Mouse (Mus musculus) midbrain, postnatal 0 days (tissue): ENCODE data around the gene Dhfr. TPM values are rescaled to one million over a fixed set of nuclear protein-coding genes. Genes with fewer than 3 reads are reported as not detected.
A peak's percentile ranks its signal among the peaks of the same experiment; 100 is the strongest.

ENCODE experiments used
- ATAC-seq: fragments of 200-750 bp; cut with Nextera tagmentation; 2 replicates; pipeline ENCODE4 v1.8.0; 2017; ENCODE audit warnings: moderate number of reproducible peaks, mild to moderate bottlenecking, moderate TSS enrichment, moderate library complexity; ENCODE audit not compliant: low FRiP score
- DNase-seq: peaks from one replicate; pipeline ENCODE4 v3.0.0-alpha.2; 2015; ENCODE audit warnings: low spot score
- H3K27ac ChIP-seq: fragments of 300-500 bp; sonication (generic); 2 replicates; pipeline ENCODE4 v1.5.1; 2014; ENCODE audit warnings: low read depth, mild to moderate bottlenecking, low read length, mixed read lengths
- H3K27me3 ChIP-seq: fragments of 300-500 bp; sonication (generic); 2 replicates; pipeline ENCODE4 v1.6.1; 2014; ENCODE audit warnings: low read length, control low read depth, mixed read lengths; ENCODE audit not compliant: insufficient read depth
- H3K36me3 ChIP-seq: fragments of 300-500 bp; sonication (generic); 2 replicates; pipeline ENCODE4 v1.6.1; 2014; ENCODE audit warnings: low read length, control low read depth, mixed read lengths; ENCODE audit not compliant: insufficient read depth
- H3K4me1 ChIP-seq: fragments of 300-500 bp; sonication (generic); 2 replicates; pipeline ENCODE4 v1.6.1; 2014; ENCODE audit warnings: mild to moderate bottlenecking, control low read depth, antibody characterized with exemption, low read length, mixed read lengths; ENCODE audit not compliant: insufficient read depth
- H3K4me2 ChIP-seq: fragments of 300-500 bp; sonication (generic); 2 replicates; pipeline ENCODE4 v1.6.1; 2014; ENCODE audit warnings: low read depth, mild to moderate bottlenecking, low read length, mixed read lengths; ENCODE audit not compliant: poor library complexity, severe bottlenecking
- H3K4me3 ChIP-seq: fragments of 300-500 bp; sonication (generic); 2 replicates; pipeline ENCODE4 v1.5.1; 2014; ENCODE audit warnings: low read depth, mild to moderate bottlenecking, low read length, moderate library complexity
- H3K9ac ChIP-seq: fragments of 300-500 bp; sonication (generic); replicated peaks from 2 replicates; pipeline ENCODE4 v1.6.1; 2014; ENCODE audit warnings: mild to moderate bottlenecking, low read length, moderate library complexity, mixed read lengths; ENCODE audit not compliant: poor library complexity, severe bottlenecking
- H3K9me3 ChIP-seq: fragments of 300-500 bp; sonication (generic); 2 replicates; pipeline ENCODE4 v1.6.1; 2016; ENCODE audit warnings: low read length, control low read depth
- CTCF ChIP-seq: IDR thresholded peaks from 2 replicates; pipeline ENCODE4 v1.5.1; 2016; ENCODE audit warnings: antibody characterized with exemption, mild to moderate bottlenecking
- WGBS: fragments of 180-500 bp; shearing (Covaris S2); extraction: QIAGEN DNeasy Blood & Tissue Kit; methylation state at CpG from one replicate; pipeline ENCODE4 v1.1.7; 2014; 5-methylcytosine and 5-hydroxymethylcytosine counted together
- polyA plus RNA-seq: library from polyadenylated mRNA; unstranded; fragments of >200 nt; fragmentation: Nextera tagmentation; extraction: Ambion mirVana; gene quantifications from 2 replicates; pipeline ENCODE4 v1.2.1, GENCODE M21; 2015
- total RNA-seq: library from RNA; depleted of rRNA; stranded (reverse); fragments of >200 nt; gene quantifications from 2 replicates; pipeline ENCODE4 v1.2.3, GENCODE M21; 2014

Gene Dhfr
- total and polyA plus RNA-seq, 2 experiments from 2014 or later, result 2.1 to 2.4 TPM

GRCm38 (mm10) chr13:92330621-92331020 is 23.9 kb upstream of the Dhfr start:
- Histone ChIP-seq H3K4me1 (no peaks in the 10 kb centered on the region), H3K4me2 (no peak overlapping the region), H3K27ac (no peak overlapping the region), H3K9me3 (no peaks in the 10 kb centered on the region), H3K27me3 (no peaks in the 10 kb centered on the region), H3K4me3 (no peak overlapping the region), H3K36me3 (0 out of 2 replicates have a peak, but pooled peaks cover 3% of the 10 kb centered on the region), H3K9ac (no peak overlapping the region)
- TF ChIP-seq CTCF, result no peak
- DNase-seq (no peak), ATAC-seq (no peak)
- 94% methylated on average over 3 of the region's 3 CpGs for WGBS

GRCm38 (mm10) chr13:92332103-92332879 is 22.2 kb upstream of the Dhfr start:
- no peaks in the 10 kb centered on the region for H3K4me1 ChIP-seq
- 0 out of 2 replicates have a peak, but pooled peaks cover 3% of the 10 kb centered on the region for H3K36me3 ChIP-seq
- no peak overlapping the region for H3K4me2 ChIP-seq
- no peak overlapping the region for H3K27ac ChIP-seq
- no peak for TF ChIP-seq CTCF
- ATAC-seq (no peak), DNase-seq (no peak)
- H3K9ac ChIP-seq, result no peak overlapping the region
- no peak overlapping the region for H3K4me3 ChIP-seq
- H3K27me3 ChIP-seq, result no peaks in the 10 kb centered on the region
- 86% methylated on average over 15 of the region's 15 CpGs for WGBS
- no peaks in the 10 kb centered on the region for H3K9me3 ChIP-seq

GRCm38 (mm10) chr13:92336857-92337256 is 17.7 kb upstream of the Dhfr start:
- H3K36me3 ChIP-seq, result no peaks in the 10 kb centered on the region
- no peak overlapping the region for H3K27ac ChIP-seq
- no peak overlapping the region for H3K9ac ChIP-seq
- no peak for TF ChIP-seq CTCF
- H3K9me3 ChIP-seq, result no peaks in the 10 kb centered on the region
- no peak overlapping the region for H3K4me3 ChIP-seq
- 94% methylated on average over 1 of the region's 1 CpGs for WGBS
- 0 out of 2 replicates have a peak, but pooled peaks have one; percentile 24 for ATAC-seq
- no peak overlapping the region for H3K4me2 ChIP-seq
- no peak for DNase-seq
- no peaks in the 10 kb centered on the region for H3K27me3 ChIP-seq
- no peaks in the 10 kb centered on the region for H3K4me1 ChIP-seq

DNA sequence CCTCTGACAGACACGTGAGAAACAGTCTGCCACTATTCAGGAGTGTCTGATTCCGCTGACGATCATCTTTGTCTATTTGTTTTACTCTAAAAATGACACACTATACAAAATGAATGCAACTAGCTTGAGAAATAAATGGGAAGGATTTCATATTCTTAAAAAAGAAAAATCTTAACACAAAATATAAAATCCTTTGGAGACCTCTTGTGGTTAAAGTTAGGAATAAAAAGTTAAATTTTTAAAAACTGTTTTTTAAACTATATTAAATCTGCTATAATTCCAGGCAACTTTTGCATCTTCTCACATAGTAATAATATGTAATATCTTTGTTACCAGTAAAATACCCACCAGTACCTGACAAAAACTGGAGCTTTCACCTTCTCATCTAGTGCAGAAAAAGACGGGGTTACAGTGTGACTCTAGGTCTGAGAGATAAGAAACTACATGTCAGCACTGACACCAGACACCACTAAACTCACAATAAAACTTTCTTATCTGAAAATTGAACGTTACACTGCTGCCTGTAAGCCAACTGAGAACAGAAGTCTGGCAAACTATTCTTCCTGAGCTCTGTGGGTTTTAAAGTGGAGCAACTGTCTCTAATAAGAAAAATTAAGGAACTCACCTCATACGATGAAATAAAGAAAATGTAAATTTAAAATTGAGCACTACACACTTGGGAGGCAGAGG is 16.6 kb upstream of the Dhfr start:
- peak; percentile 45 for TF ChIP-seq CTCF
- no peak for DNase-seq
- WGBS, result 57% methylated on average over 6 of the region's 6 CpGs

DNA sequence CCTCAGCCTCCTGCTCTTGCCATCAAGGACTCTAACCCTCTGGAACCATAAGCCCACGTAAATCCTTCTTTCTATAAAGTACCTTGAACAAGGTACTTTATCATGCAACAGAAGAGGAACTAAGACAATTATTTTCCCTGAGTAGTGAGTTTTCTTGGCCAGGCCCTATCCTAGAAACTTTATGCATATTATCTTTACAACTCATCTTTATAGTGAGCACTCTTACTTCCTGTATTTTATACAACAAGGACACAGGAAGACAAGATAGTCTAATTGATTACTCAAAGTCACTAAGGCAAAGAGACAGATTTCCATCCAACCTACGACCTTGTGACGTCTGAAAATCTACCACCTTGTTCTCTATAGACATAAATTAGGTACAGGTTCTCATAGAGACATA is 14.7 kb upstream of the Dhfr start:
- ATAC-seq (no peak), DNase-seq (no peak)
- no peak overlapping the region for H3K4me2 ChIP-seq
- no peak overlapping the region for H3K4me3 ChIP-seq
- no peak overlapping the region for H3K27ac ChIP-seq
- H3K4me1 ChIP-seq, result no peaks in the 10 kb centered on the region
- TF ChIP-seq CTCF, result no peak
- 93% methylated on average over 3 of the region's 3 CpGs for WGBS
- no peaks in the 10 kb centered on the region for H3K27me3 ChIP-seq
- H3K9ac ChIP-seq, result no peak overlapping the region
- peaks cover 5% of the 10 kb centered on the region; the same call in 1 of the 2 replicates for H3K36me3 ChIP-seq
- H3K9me3 ChIP-seq, result no peaks in the 10 kb centered on the region

More for the DNA sequence above, 16.6 kb upstream of the Dhfr start:
- 0 out of 2 replicates have a peak, but pooled peaks cover 3% of the 10 kb centered on the region for H3K36me3 ChIP-seq
- no peak overlapping the region for H3K9ac ChIP-seq
- no peaks in the 10 kb centered on the region for H3K27me3 ChIP-seq
- no peak overlapping the region for H3K27ac ChIP-seq
- no peak overlapping the region for H3K4me2 ChIP-seq
- no peaks in the 10 kb centered on the region for H3K9me3 ChIP-seq
- no peaks in the 10 kb centered on the region for H3K4me1 ChIP-seq
- no peak for ATAC-seq
- H3K4me3 ChIP-seq, result no peak overlapping the region

DNA sequence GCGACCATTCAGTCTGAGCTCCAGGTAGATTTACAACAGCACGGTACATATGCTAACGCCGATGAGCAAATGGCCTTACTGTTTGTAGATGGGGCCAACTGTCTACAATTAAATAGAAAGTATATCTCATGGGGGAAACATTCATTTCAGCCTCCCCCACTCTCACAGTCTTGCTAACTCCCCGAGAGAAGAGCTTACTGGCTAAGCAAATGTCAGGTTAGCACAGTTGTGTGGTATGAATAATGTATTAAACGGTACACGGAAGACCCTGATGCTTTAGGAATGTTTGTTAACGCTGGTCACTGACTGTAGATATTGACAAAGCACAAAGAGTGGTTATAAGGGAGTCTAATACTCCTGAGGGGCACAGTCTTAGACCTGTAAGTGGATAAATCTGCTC is 10.5 kb upstream of the Dhfr start:
- H3K9me3 ChIP-seq, result no peaks in the 10 kb centered on the region
- ATAC-seq (no peak), DNase-seq (no peak)
- H3K4me3 ChIP-seq, result no peak overlapping the region
- peaks cover 12% of the 10 kb centered on the region; the same call in 1 of the 2 replicates for H3K36me3 ChIP-seq
- no peak overlapping the region for H3K9ac ChIP-seq
- TF ChIP-seq CTCF, result no peak
- 90% methylated on average over 8 of the region's 8 CpGs for WGBS
- no peak overlapping the region for H3K27ac ChIP-seq
- no peaks in the 10 kb centered on the region for H3K27me3 ChIP-seq
- no peak overlapping the region for H3K4me2 ChIP-seq
- H3K4me1 ChIP-seq, result no peaks in the 10 kb centered on the region
